Mouse (Mus musculus): Measurements from ENCODE around the gene Cdx4.
A peak's percentile ranks its signal among the peaks of the same experiment; 100 is the strongest.

Cdx4 gene

DNA sequence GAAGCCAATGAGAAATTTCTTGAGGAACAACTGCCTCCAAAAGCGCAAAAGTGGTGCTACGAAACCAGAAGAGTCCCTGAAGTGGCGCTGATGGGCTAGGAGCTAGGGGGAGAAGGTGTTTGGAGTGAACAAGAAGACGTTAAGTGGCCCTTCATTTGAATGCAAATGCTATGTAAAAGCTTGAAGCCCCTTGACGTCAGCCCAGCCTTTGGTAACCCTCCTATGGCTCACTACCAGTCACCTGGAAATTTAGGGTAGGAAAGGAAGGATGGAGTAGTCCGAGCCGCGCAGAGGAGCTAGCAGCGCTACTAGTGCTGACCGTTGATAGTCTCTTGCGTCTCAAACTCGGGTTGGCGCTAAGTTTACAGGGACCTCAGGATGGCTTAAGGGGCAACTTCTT lies at the start of gene Cdx4:
TSS of gene Cdx4 (plus strand) at position 253 of the 400 bp plus-strand sequence.
- DNase-seq, result no peak

DNA sequence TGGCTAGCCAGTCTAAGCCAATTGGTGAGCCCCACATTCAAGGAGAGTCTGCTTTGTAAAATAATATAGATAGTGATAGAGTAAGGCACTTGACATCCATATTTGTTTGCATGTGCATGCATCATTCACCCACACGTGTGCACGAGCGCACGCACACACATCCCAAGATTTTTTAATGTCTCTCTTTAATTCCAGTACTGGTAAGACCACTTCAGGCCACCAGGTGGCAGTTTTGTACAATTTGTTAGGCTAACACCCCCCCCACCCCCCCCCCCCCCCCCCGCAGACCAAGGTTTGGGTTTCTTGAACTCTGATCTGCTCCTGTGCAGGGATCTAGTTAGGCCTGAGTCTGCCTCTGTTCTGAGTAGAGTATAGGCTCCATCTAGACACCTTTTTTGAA lies 46.9 kb upstream of the Cdx4 start:
- DNase-seq, result no peak

DNA sequence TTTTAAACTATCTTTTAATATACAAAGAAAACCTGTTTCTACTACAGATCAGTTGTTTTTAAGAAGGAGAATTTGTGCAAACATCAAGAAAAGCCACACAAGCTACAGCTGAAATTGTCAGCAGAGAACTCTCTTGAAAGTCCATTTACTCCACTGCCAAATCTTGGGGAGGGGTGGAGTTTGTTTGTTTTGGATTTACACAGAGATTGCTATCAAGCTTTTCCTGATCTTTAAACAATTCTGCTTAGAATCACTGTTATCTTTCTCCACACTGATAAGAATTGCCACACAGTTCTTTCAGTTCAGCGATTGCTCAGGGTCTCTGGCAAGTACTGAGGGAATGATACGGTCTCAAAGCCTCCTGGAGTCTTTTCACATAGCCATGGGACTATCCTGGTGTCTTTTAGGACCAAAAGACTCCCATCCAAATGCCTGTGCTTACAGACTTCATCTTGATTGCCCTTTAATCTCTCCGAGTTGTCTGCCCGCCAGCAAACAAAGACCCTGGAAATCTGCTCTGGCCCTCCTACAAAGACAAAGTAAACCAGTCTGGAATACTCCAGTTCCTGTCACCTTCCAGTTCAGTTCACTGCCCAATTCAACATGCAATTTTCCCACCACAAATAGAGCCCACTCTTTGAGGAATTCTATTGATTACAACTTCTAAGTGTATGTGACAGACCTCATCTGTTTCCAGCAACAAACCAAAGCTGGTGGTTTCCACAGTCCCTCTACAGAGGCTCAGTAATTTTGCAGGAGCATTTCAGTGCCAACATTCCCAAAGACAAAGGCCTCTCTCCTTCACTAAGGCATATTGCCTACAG lies 34.1 kb upstream of the Cdx4 start:
- DNase-seq, result no peak

DNA sequence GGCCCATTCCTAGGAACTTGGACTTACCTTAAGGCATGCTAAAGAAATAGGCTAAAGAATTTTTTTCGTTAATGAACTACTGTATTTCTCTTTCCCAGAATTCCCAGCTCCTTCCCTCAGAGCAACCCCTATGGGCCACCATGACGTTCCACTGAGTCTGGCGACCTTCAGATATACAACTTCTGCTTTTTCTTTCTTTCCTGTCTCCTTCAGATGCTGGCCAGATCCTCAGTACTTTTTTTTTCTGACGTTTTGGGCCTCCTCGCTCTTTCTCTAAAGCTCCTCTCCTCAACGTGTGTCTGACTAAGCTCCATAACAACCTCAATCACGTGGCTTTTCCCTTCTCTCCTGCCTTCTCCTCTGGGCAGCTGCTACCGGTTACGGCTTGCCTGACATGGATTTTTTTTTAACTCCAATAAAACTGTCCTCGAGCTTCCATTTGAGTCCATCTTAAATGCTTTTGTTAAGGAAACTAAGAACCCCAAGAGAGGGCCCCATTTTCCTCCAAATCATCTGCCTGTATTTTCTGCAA lies 33.3 kb upstream of the Cdx4 start:
- no peak for DNase-seq

DNA sequence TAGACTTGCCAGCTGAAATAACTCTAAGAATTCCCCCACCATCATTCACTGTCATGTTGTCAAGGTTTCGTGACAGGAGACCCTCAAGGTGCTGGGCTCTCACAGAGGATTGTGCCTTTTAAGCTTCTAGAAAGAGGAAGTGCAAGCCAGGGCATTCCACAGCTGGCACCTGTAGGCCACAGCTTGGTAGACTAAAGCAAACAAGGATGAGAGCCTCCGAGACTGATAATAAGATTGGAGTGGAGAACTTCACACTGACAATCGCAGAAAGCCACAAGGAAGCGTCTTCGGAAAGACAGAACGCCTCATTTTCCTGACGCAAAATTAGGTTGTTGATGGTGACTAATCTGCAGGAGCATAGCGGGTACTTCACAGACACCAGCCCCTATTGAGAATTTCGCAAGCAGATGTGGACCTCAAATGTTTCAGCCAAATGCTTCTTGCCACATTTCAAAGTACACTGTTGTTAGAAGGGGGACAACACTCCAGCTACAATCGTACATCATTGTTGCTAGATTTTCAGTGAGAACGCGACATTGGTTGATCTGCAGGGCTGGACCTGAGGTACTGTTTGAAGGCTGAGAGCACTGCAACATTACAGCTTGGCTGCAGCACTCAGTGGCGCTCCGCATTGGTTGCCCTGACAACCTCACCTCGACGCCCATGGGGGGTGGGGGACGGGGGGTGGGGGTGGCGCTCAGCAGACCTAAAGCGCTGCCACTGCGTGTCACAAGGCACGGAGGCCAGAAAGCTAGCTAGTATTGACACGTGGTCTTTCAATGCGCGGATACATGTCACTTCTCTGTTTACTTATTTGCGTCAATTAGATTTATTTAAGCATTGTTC lies 32.5 kb upstream of the Cdx4 start:
- DNase-seq, result no peak

DNA sequence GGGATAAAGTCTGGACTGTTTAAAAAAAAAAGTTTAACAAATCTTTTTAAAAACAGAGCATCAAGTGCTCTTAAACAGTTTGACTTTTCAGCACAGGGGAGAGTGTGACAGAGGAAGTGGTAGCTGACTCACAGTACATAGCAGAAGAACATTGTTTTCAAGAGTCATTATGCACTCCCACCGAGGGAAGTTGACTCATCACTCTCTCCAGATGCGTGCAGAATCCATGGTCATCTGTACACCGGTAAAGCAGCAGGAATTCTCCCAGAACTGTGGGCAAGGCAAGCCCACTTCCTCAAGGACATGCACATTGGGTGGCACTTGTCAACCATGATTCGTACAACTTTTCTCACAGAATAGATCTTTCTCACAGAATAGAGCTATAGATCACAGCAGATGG lies 22.3 kb upstream of the Cdx4 start:
- DNase-seq, result no peak

DNA sequence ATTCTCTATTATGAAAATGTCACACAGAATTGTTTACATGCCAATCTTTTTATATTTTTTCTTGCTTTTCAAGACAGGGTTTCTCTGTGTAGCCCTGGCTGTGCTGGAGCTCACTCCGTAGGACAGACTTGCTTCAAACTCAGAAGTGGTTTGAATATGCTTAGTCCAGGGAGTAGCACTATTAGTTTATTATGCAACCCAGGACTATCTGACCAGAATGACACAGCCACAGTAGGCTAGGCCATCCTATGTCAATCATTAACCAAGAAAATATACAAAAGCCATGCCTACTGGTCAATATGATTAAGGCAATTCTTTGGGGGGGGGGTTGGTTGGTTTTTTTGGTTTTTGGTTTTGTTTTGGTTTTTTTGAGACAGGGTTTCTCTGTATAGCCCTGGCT lies 12.9 kb upstream of the Cdx4 start:
- DNase-seq, result no peak

DNA sequence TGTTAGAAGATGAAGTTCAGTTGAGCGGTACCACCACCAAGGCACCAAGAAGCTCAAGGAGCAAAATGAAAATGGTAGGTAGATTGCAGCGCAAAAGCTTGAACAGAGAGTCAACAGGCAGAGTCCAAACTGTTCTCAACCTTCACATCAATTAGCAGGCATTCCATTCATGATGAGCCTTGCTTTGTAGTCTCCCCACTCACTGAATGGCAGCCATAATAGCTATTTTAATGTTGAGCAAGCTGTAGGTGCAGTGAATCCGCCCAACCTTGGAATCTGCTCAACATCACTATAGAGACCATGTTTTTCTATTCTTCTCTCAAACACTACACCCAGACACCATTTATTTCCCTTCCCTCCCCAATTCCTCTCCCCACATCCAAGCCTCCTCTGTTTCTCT lies 9.5 kb upstream of the Cdx4 start:
- no peak for DNase-seq

DNA sequence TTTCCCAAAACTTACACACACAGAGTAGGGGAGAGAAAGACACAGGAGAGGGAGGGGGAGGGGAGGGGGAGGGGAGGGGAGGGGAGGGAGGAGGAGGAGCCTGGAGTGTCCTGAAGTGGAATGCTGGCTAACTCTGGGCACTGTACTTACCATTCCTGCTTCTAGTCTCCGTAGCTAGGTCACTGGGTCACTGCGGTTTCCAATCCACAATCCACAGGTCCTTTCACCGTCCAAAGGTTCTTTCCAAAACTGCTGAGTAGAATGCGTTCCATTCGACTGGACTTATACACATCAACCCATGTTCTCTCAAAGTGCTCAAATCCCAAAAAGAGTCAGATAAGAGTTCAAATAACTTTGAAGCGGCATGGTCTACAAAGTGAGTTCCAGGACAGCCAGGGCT lies 7.1 kb upstream of the Cdx4 start:
- DNase-seq, result peak; percentile 43

DNA sequence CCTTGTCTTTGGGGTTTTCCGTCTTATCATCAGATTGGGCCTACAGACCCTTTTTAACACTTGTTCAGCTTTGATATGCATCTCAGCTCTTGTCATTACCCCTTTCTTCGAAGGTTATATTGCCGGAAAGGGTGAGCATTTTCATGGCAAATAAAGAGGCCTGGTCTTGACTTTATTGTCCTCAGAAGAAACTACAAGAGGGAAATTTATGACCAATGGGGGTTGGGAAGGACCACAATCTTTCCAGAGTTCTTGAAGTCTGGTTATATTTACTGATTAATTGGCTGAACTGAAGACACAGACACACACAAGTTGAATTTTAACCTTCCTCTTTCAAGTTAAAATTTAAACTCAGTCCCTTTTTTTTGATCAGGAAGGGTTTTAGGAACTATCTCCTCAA lies 4.7 kb downstream of the Cdx4 start:
- DNase-seq, result no peak

DNA sequence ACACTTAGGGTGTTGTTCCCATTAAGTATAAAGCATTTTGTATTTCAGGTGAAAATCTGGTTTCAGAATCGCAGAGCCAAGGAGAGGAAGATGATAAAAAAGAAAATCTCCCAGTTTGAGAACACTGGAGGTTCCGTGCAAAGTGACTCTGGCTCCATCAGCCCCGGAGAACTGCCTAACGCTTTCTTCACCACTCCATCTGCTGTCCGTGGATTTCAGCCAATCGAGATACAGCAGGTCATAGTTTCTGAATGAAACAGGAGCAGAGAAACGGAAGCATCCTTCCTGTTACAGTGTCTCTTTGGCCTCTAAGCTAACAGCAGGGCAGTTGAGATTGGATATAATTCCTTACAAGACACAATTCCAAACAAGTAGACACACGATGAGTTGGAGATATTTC lies 8.2 kb downstream of the Cdx4 start:
- DNase-seq, result no peak

DNA sequence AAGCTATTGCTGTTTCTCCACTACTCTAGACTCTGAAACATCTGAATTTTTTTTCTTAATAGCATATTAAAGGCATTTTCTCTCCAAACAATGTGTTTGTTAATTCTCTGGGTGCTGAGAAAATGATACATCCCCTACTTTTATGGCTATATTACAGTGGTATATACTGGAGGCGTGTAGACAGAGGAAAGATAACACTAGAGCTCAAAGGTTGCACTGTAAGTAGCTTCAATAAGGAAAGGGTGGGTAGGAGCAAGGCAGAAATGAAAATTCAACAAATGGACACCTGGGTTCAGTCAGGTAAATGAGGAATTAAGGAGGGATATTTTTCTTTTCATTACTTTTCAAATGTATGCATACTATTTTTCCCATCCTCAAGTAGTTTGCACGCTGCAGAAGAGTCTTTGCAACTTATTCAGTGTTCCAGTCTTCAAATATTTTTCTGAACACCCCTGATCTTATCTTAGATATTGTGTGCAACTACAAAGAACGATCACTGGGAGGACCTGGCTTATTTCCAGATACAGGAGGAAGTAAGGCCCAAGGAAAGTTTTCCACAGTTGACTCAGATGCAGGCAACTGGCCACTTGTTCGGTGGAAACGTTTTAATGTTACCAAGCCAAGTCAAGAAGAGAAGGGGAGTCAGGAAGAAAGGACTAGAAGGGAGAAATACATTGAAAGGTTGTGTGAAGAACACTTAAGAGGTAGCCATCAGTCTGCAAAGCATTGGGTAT lies 10.1 kb downstream of the Cdx4 start:
- DNase-seq, result no peak

DNA sequence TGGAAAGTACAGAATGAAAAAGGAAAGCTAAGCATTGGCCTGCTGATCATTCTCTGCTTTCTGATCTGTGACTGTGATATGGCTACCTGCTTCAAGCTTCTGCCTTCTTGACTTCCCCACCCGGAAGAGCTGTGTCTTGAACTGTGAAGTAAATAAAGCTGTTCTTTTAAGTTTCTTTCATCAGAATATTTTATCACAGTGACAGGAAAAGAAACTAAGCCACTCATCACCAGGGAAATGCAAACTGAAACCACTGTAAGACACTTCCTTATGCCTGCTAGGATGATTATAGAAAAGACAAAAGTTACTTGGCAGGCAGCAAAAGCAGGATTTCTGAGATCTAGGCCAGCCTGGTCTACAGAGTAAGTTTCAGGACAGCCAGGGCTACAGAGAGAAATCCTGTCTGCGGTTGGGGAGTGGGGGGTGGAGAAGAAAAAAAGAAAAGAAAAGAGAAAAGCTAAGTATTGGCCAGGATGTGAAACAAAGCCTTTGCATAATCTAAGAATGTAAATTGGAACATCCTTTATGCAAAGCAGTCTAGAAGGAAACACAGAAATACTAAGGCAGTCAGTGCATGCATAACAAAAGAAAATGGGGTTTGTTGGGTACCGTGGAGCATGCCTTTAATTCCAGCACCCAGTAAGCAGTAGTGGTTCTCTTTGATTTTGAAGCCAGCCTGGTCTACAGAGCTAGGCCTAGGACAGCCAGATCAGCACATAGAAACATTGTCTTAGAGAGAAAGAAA lies 20.3 kb downstream of the Cdx4 start:
- no peak for DNase-seq

DNA sequence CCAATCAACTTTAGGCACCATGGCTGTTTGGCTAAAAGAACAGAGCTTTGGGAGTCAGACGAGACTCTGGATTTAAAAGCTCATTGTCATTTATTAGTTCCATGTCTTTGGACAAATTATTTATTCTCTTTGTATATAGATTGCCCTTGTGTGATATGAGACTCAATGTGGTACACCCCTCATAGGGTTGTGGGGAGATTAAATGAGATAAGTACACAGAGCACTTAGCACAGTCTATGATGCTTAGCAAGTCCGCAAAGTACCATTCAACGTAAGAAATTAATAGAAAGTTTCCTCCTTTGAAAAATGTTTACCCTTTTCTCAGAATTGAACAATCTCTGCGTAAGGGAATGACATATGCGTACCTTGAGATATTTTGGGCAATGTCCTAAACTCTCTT lies 34.6 kb downstream of the Cdx4 start:
- no peak for DNase-seq

DNA sequence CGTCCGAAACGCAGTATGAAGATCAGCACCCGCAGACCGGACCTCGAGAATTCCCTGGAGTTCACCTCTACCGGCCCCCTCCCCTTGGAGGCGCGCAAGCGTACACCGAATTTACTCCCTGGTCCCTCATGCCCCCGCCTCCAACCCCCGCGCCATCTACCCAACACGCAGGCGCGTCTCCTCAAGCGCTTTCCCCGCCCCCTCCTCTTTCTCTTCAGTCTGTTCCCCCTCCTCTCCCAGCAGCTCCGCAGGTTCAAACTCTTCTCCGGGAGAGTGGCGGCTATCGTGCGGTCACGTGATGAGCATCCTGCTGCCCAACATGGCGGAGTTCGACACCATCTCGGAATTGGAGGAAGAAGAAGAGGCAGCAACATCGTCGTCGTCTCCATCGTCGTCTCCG lies 35.1 kb downstream of the Cdx4 start, which contains the start of gene Chic1:
TSS of gene Chic1 (plus strand) at position 190 of the 400 bp plus-strand sequence.
- peak; percentile 67 for DNase-seq

DNA sequence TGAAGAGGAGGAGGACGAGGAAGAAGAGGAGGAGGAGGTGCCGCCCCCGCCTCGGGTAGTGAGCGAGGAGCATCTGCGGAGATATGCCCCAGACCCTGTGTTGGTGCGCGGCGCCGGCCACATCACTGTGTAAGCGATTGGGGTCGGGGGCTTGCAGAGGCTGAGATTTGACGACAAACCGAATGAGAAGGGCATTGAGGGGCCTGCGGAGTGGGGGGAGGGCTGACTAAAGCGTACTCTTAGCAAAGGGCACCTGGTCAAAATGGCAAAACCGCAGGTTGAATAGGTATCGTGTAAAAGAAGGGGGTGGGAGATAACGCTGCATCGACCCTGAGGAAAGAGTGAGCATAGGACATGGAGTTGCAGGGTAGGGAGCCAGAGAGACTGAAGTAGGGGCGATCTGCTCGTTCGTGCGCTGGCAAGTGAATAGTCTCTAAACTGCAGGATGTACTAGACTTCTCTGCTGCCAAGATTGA lies 35.6 kb downstream of the Cdx4 start:
- DNase-seq, result no peak

DNA sequence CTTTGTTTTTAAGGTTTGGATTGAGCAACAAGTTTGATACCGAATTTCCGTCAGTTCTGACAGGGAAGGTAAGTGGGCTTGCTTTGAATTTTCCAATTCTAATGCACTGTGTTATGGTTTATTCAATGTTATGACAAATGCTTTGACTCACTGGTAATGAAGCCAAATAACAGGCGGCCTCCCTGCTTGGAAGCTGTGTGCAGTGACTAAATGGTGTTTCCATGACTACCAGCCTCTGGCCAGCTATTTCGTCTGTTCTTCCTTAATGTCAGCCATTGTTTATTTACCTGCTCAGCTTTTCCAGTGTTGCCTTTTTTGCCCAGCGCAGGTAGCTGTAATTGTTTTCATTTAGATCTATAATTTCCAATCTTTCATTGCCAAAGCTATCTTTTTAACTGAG lies 45.0 kb downstream of the Cdx4 start:
- no peak for DNase-seq

DNA sequence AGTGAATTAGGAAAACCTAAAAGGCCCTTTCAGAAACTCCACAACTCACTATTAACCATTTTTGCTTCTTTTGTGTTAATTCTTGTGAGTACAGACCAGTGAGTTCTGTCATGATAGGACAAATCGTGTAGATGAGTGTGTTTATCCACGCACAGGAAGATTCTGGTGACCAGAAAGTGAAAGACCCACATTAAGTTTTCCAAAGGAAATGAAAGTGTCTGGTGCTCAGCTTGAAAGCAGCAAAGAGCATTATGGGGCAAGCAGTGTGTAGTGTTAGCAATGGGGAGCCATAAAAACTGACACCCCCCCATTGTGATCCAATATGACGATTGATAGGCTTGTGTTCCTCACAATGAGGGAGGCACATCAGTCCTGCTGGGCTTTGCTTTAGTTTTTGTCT lies 47.5 kb downstream of the Cdx4 start:
- DNase-seq, result no peak

DNA sequence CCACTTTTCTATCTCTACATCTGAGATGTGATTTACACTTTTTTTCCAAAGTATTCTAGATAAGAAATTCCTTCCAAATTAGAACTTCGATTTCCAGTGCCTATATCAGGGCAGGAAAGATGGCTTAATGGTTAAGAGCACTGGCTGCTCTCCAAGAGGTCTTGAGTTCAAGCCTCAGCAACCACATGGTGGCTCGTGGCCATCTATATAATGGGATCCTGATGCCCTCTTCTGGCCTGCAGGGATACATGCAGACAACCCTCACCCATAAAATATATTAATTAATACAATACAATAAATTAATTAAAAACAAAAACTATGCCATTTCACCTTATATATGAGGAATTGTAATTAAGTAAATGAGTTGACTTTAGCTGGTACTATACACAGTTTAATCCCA lies 50.0 kb downstream of the Cdx4 start:
- DNase-seq, result peak; percentile 16

DNA sequence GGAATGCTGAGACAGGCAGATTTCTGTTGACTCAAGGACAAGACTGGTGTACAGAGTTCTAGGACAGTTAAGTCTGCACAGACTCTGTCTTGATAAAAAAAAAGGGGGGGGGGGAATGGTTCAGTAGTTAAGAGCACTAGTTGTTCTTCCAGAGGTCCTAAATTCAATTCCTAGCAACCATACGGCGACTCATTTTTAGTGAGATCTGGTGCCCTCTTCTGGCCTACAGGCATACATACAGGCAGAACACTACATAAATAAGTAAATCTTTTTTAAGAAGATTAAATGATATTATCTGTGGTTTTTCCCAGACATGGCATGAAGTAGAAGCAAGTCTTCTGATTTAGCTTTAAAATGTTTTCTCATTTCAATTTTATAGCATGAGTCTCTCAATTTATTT lies 50.4 kb downstream of the Cdx4 start:
- no peak for DNase-seq

DNA sequence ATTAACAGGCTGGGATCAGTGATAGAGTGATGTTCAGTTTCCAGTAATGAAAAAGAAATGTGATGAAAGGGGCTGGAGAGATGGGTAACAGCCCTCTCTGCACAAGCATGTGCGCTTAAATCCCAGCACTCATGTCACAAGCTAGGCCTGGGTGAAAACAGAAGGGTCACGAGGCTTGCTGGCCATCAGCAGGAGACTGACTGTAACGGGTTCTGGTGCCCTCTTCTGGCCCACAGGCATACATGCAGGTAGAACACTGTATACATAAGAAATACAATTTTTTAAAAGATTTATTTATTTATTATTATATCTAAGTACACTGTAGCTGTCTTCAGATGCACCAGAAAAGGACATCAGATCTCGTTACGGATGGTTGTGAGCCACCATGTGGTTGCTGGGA lies 53.1 kb downstream of the Cdx4 start:
- DNase-seq, result no peak
